Mouse (Mus musculus): Measurements from ENCODE around the gene Sesn1. TPM values are rescaled to one million over a fixed set of nuclear protein-coding genes. Genes with fewer than 3 reads are reported as not detected.
"Not testable (repeated sequence)": the region's sequence is repeated elsewhere in the genome, so short reads cannot be mapped to it uniquely, and the experiment has no call there.

Gene Sesn1
- total RNA-seq, 2 experiments from 2014 or later: 25.4 to 26.4 TPM

- DNase-seq: no peak
Observed at GRCm38 (mm10) chr10:41912290-41912994, 102.7 kb downstream of the Sesn1 start.

GRCm38 (mm10) chr10:41926726-41927125 is 117.0 kb downstream of the Sesn1 start:
- peak; percentile 9 for DNase-seq

GRCm38 (mm10) chr10:41930966-41931365 is 121.2 kb downstream of the Sesn1 start:
- no peak for DNase-seq

- no peak for DNase-seq
Observed at GRCm38 (mm10) chr10:41931962-41932361, 122.2 kb downstream of the Sesn1 start.

- no peak for DNase-seq
Observed at GRCm38 (mm10) chr10:41932943-41933342, 123.2 kb downstream of the Sesn1 start.

- DNase-seq: peak; percentile 69
Observed at GRCm38 (mm10) chr10:41933536-41933935, 123.8 kb downstream of the Sesn1 start.

- DNase-seq: peak; percentile 91
Observed at GRCm38 (mm10) chr10:41934633-41935475, 125.1 kb downstream of the Sesn1 start.

- DNase-seq: no peak
Observed at GRCm38 (mm10) chr10:41935476-41935829, 125.7 kb downstream of the Sesn1 start.

- DNase-seq: no peak
Observed at GRCm38 (mm10) chr10:41936100-41936499, 126.4 kb downstream of the Sesn1 start.

- no peak for DNase-seq
Observed at GRCm38 (mm10) chr10:41937176-41937575, 127.4 kb downstream of the Sesn1 start.

- no peak for DNase-seq
Observed at GRCm38 (mm10) chr10:41939090-41939489, 129.4 kb downstream of the Sesn1 start.

- DNase-seq: not testable (repeated sequence)
Observed at GRCm38 (mm10) chr10:41952354-41952753, 142.6 kb downstream of the Sesn1 start.

- no peak for DNase-seq
Observed at GRCm38 (mm10) chr10:41952850-41953527, 143.3 kb downstream of the Sesn1 start.

GRCm38 (mm10) chr10:41953528-41953864 is 143.8 kb downstream of the Sesn1 start:
- DNase-seq: no peak

GRCm38 (mm10) chr10:41957421-41958225 is 147.9 kb downstream of the Sesn1 start:
- no peak for DNase-seq

Other genes with a start within 250 kb of the Sesn1 start
- gene Ccdc162, start 93.3 kb upstream of the Sesn1 start, total RNA-seq (2021): under 1 TPM; 0.55 to 0.66 TPM
- gene Cep57l1, start 64 bp upstream of the Sesn1 start, total RNA-seq (2021): 10 to 100 TPM in 1 of 2 experiments, 1 to 10 TPM in 1; 8.8 to 10.2 TPM
- gene Armc2, start 208.5 kb downstream of the Sesn1 start, total RNA-seq (2021): 1 to 10 TPM in 1 of 2 experiments, under 1 TPM in 1; 0.84 to 3.0 TPM

Data from adrenal gland, postnatal 10 days (tissue).